8 mouse cellular contexts compared by ENCODE assay signal in genomic region chr10:5551382-5551781, GRCm38 (mm10). TPM values are rescaled to one million over a fixed set of nuclear protein-coding genes. Genes with fewer than 3 reads are reported as not detected.
DNase-seq lines count a peak whose midpoint lies in the region; ATAC-seq and TF ChIP-seq lines count a peak whose summit lies in the region.

Gene Syne1, minus strand, starts transcription at chr10:5551482.

- peak within 1 kb of the TSS; percentile 30 for H3K4me3 ChIP-seq in lung, postnatal 0 days (ENCODE audit: low read depth, low read length)
- H3K4me3 ChIP-seq in limb, embryonic 11.5 days (ENCODE audit: low read depth, low read length): peak within 1 kb of the TSS; percentile 41
- H3K4me3 ChIP-seq in neural tube, embryonic 15.5 days (replicated peaks): peak within 1 kb of the TSS; percentile 65

- H3K27ac ChIP-seq in lung, postnatal 0 days (ENCODE audit: low read length): peak within 1 kb of the TSS; percentile 6; the same call in 1 of the 2 replicates
- H3K27ac ChIP-seq in limb, embryonic 11.5 days (replicated peaks; ENCODE audit: low read depth, low read length): no peak within 1 kb of the TSS
- peak within 1 kb of the TSS; percentile 88 for H3K27ac ChIP-seq in neural tube, embryonic 15.5 days (replicated peaks)

- H3K27me3 ChIP-seq in lung, postnatal 0 days (replicated peaks; ENCODE audit: insufficient read depth, low read length): no peaks in the 10 kb centered on the region
- 0 out of 2 replicates have a peak, but pooled peaks cover 2% of the 10 kb centered on the region for H3K27me3 ChIP-seq in limb, embryonic 11.5 days (ENCODE audit: control insufficient read depth, insufficient read depth, low read length)
- no peaks in the 10 kb centered on the region for H3K27me3 ChIP-seq in neural tube, embryonic 15.5 days (replicated peaks)

- TF ChIP-seq CTCF in lung, postnatal 0 days (IDR thresholded peaks at IDR 0.05): no peak

- no peak for ATAC-seq in lung, postnatal 0 days
- ATAC-seq in erythroblast, adult 5-6 weeks (replicated peaks; ENCODE audit: low FRiP score, poor library complexity, severe bottlenecking): no peak
- ATAC-seq in limb, embryonic 11.5 days (ENCODE audit: insufficient number of reproducible peaks, low FRiP score, low TSS enrichment, low read depth): no peak
- no peak for ATAC-seq in neural tube, embryonic 15.5 days (ENCODE audit: low FRiP score)

- no peak for TF ChIP-seq EP300 in lung, postnatal 0 days (IDR thresholded peaks at IDR 0.05)

- no peaks in the 10 kb centered on the region; the same call in 1 of the 2 replicates for H3K4me1 ChIP-seq in lung, postnatal 0 days (ENCODE audit: insufficient read depth, low read depth, low read length)
- no peaks in the 10 kb centered on the region for H3K4me1 ChIP-seq in limb, embryonic 11.5 days (ENCODE audit: control insufficient read depth, insufficient read depth, low read length)
- H3K4me1 ChIP-seq in neural tube, embryonic 15.5 days: peaks cover 10% of the 10 kb centered on the region

- no peak for DNase-seq in lung, postnatal 0 days (ENCODE audit: low spot score)
- DNase-seq in lung, postnatal 4 days: no peak
- DNase-seq in heart, postnatal 10 days: no peak
- no peak for DNase-seq in limb, embryonic 11.5 days (ENCODE audit: low spot score)
- DNase-seq in frontal cortex, postnatal 14 days (ENCODE audit: low spot score in 2 of 2): no peak
- DNase-seq in lung, postnatal 14 days: no peak

- WGBS in lung, postnatal 0 days: 70% methylated on average over 5 of the region's 5 CpGs
- WGBS in limb, embryonic 11.5 days: 75% methylated on average over 5 of the region's 5 CpGs
- WGBS in neural tube, embryonic 15.5 days: 87% methylated on average over 5 of the region's 5 CpGs

- H3K9me3 ChIP-seq in lung, postnatal 0 days (ENCODE audit: low read length): no peaks in the 10 kb centered on the region
- H3K9me3 ChIP-seq in limb, embryonic 11.5 days (ENCODE audit: control insufficient read depth, low read length): no peaks in the 10 kb centered on the region
- H3K9me3 ChIP-seq in neural tube, embryonic 15.5 days (replicated peaks): no peaks in the 10 kb centered on the region

- no peak within 1 kb of the TSS for H3K9ac ChIP-seq in lung, postnatal 0 days (replicated peaks; ENCODE audit: low read depth)
- peak within 1 kb of the TSS; percentile 17; the same call in 1 of the 2 replicates for H3K9ac ChIP-seq in limb, embryonic 11.5 days (ENCODE audit: low read length)
- H3K9ac ChIP-seq in neural tube, embryonic 15.5 days (replicated peaks): peak within 1 kb of the TSS; percentile 74

- H3K36me3 ChIP-seq in lung, postnatal 0 days (ENCODE audit: insufficient read depth, low read length): no peaks in the 10 kb centered on the region
- no peaks in the 10 kb centered on the region for H3K36me3 ChIP-seq in limb, embryonic 11.5 days (ENCODE audit: control insufficient read depth, insufficient read depth, low read length)
- no peaks in the 10 kb centered on the region for H3K36me3 ChIP-seq in neural tube, embryonic 15.5 days

- H3K4me2 ChIP-seq in lung, postnatal 0 days (replicated peaks; ENCODE audit: low read depth, low read length): peak within 1 kb of the TSS; percentile 53
- H3K4me2 ChIP-seq in limb, embryonic 11.5 days (ENCODE audit: low read depth, severe bottlenecking): peak within 1 kb of the TSS; percentile 95
- H3K4me2 ChIP-seq in neural tube, embryonic 15.5 days: peak within 1 kb of the TSS; percentile 73

- intact Hi-C loops in heart, postnatal 10 days (cut with DNase I): loop anchor here (10.0 kb wide), 1 partner anchor 237 kb away; no protein-coding TSS in a partner anchor

RNA-seq across cellular contexts. Expression of gene Syne1, which starts in this region (rescaled TPM):
- polyA plus RNA-seq in lung, postnatal 0 days (2015; fragmentation: Nextera tagmentation; extraction: Ambion mirVana): 6.2 and 8.0 TPM in 2 replicates
- total RNA-seq in erythroblast, adult 5-6 weeks (2015; ENCODE audit: low replicate concordance): 50.5 and 51.4 TPM in 2 replicates
- total RNA-seq in erythroblast, adult 5-6 weeks (2017; ENCODE audit: low replicate concordance): 49.9 and 54.9 TPM in 2 replicates
- 10 to 100 TPM; 76.4 to 85.9 TPM for total RNA-seq in heart, postnatal 10 days (2021)
- 2.8 and 3.4 TPM in 2 replicates for polyA plus RNA-seq in limb, embryonic 11.5 days (2014; fragmentation: Nextera tagmentation; extraction: Ambion mirVana)
- 14.6 and 18.2 TPM in 2 replicates for polyA plus RNA-seq in neural tube, embryonic 15.5 days (2015; fragmentation: Nextera tagmentation; extraction: Ambion mirVana)
